Mouse (Mus musculus) left cerebral cortex, postnatal 14 days (tissue): Measurements from ENCODE around the gene Ccl9. TPM values are rescaled to one million over a fixed set of nuclear protein-coding genes. Genes with fewer than 3 reads are reported as not detected.
"Not testable (repeated sequence)": the region's sequence is repeated elsewhere in the genome, so short reads cannot be mapped to it uniquely, and the experiment has no call there.

Experiments
- DNase-seq, 2 experiments: peaks; one replicate each; pipeline ENCODE4 v3.0.0; 2021 to 2022; ENCODE audit warnings: low spot score in 2 of 2, mixed read lengths in 1 of 2
- intact Hi-C: fragments of 180-260 bp; cut with DNase I; formaldehyde crosslinking; loops from one replicate; pipeline ENCODE4 v1.15.1; 2025
- total RNA-seq, 2 experiments: library from RNA; stranded (reverse); gene quantifications; 2 replicates each; pipeline ENCODE4 v1.2.3; 2021

Ccl9 gene
- total RNA-seq, 2 experiments from 2014 or later: 3.6 to 4.0 TPM

- no peak for DNase-seq
- intact Hi-C loops: no loop called here
These were observed 3.5 kb upstream of the Ccl9 start for GRCm38 (mm10) chr11:83581626-83582610.

GRCm38 (mm10) chr11:83580699-83581232, 2.3 kb upstream of the Ccl9 start:
- DNase-seq: no peak
- intact Hi-C loops: no loop called here

- DNase-seq: no peak
These were observed 563 bp upstream of the Ccl9 start for GRCm38 (mm10) chr11:83578999-83579398.

GRCm38 (mm10) chr11:83576927-83577555, 1.4 kb downstream of the Ccl9 start:
- intact Hi-C loops: no loop called here
- DNase-seq: no peak

More at GRCm38 (mm10) chr11:83578999-83579398, 563 bp upstream of the Ccl9 start:
- intact Hi-C loops: no loop called here

GRCm38 (mm10) chr11:83572834-83573233, 5.6 kb downstream of the Ccl9 start:
- intact Hi-C loops: no loop called here
- DNase-seq: no peak

- peak; percentile 15 to 26 for DNase-seq
- intact Hi-C loops: no loop called here
These were observed 6.2 kb downstream of the Ccl9 start for GRCm38 (mm10) chr11:83572223-83572622.

GRCm38 (mm10) chr11:83570189-83570588, 8.2 kb downstream of the Ccl9 start:
- no peak for DNase-seq
- intact Hi-C loops: no loop called here

- intact Hi-C loops: no loop called here
- no peak for DNase-seq
These were observed 9.2 kb downstream of the Ccl9 start for GRCm38 (mm10) chr11:83569249-83569648.

GRCm38 (mm10) chr11:83568786-83569185, 9.7 kb downstream of the Ccl9 start:
- intact Hi-C loops: no loop called here
- DNase-seq: no peak

- intact Hi-C loops: no loop called here
- no peak for DNase-seq
These were observed 10.4 kb downstream of the Ccl9 start for GRCm38 (mm10) chr11:83568061-83568460.

GRCm38 (mm10) chr11:83567311-83567710, 11.1 kb downstream of the Ccl9 start:
- no peak for DNase-seq
- intact Hi-C loops: no loop called here

GRCm38 (mm10) chr11:83566617-83567016, 11.8 kb downstream of the Ccl9 start:
- DNase-seq: no peak
- intact Hi-C loops: no loop called here

- DNase-seq: peak; percentile 15 to 55
- intact Hi-C loops: no loop called here
These were observed 14.7 kb downstream of the Ccl9 start for GRCm38 (mm10) chr11:83563754-83564153.

GRCm38 (mm10) chr11:83562311-83562887, 16.0 kb downstream of the Ccl9 start:
- intact Hi-C loops: no loop called here
- DNase-seq: no peak

- DNase-seq: peak in 1 of 2 experiments; percentile 16
- intact Hi-C loops: no loop called here
These were observed 18.0 kb downstream of the Ccl9 start for GRCm38 (mm10) chr11:83560405-83560804.

- intact Hi-C loops: no loop called here
These were observed 21.4 kb downstream of the Ccl9 start for GRCm38 (mm10) chr11:83557074-83557473.

GRCm38 (mm10) chr11:83556085-83556781, 22.2 kb downstream of the Ccl9 start:
- intact Hi-C loops: loop anchor here (1.0 kb wide), 1 partner anchor 183 kb away; no protein-coding TSS in a partner anchor
- DNase-seq: peak; percentile 49 to 91

More at GRCm38 (mm10) chr11:83557074-83557473, 21.4 kb downstream of the Ccl9 start:
- no peak for DNase-seq

GRCm38 (mm10) chr11:83551668-83552067, 26.8 kb downstream of the Ccl9 start:
- DNase-seq: no peak
- intact Hi-C loops: no loop called here

- intact Hi-C loops: not testable (repeated sequence)
These were observed 27.4 kb downstream of the Ccl9 start for GRCm38 (mm10) chr11:83551037-83551436.

More at GRCm38 (mm10) chr11:83551037-83551436, 27.4 kb downstream of the Ccl9 start:
- not testable (repeated sequence) for DNase-seq
